Mouse (Mus musculus): Measurements from ENCODE around the gene Gm28230. TPM values are rescaled to one million over a fixed set of nuclear protein-coding genes. Genes with fewer than 3 reads are reported as not detected.

The Gm28230 gene
- total and polyA plus RNA-seq, 2 experiments from 2014 or later: not detected

DNA sequence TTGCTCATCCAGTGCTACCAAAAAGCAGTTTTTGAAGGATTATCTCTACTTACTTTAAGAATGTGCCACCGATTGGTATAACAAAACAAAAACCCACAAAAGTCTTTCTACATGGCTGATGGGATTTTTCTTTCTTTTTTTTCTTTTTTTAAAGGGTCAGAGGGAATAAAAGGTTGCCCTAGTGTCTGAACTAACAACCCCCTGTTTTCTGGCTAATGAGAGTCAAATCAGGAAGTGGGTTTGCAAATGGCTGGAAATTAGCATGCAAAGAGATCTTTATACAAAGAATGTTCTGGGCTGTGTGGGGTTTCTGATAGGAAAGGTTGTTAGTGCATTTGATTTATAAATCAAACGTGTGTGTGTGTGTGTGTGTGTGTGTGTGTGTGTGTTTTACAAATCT is 6.1 kb upstream of the Gm28230 start:
- DNase-seq (ENCODE audit: low spot score): no peak
- Histone ChIP-seq H3K27me3 (ENCODE audit: insufficient read depth, low read length) (peaks cover 97% of the 10 kb centered on the region), H3K36me3 (ENCODE audit: insufficient read depth, low read length) (no peaks in the 10 kb centered on the region), H3K27ac (ENCODE audit: low read depth, low read length) (no peak overlapping the region), H3K4me2 (ENCODE audit: low read depth, low read length, poor library complexity, severe bottlenecking) (no peak overlapping the region), H3K4me1 (ENCODE audit: insufficient read depth, low read length) (no peaks in the 10 kb centered on the region), H3K4me3 (ENCODE audit: low read depth, low read length) (no peak overlapping the region), H3K9me3 (ENCODE audit: low read length) (no peaks in the 10 kb centered on the region), H3K9ac (replicated peaks; ENCODE audit: low read length, poor library complexity, severe bottlenecking) (no peak overlapping the region)
- no peak for ATAC-seq (ENCODE audit: low FRiP score)
- WGBS: 8% methylated on average over 2 of the region's 2 CpGs
- TF ChIP-seq CTCF (IDR thresholded peaks at IDR 0.05): no peak

DNA sequence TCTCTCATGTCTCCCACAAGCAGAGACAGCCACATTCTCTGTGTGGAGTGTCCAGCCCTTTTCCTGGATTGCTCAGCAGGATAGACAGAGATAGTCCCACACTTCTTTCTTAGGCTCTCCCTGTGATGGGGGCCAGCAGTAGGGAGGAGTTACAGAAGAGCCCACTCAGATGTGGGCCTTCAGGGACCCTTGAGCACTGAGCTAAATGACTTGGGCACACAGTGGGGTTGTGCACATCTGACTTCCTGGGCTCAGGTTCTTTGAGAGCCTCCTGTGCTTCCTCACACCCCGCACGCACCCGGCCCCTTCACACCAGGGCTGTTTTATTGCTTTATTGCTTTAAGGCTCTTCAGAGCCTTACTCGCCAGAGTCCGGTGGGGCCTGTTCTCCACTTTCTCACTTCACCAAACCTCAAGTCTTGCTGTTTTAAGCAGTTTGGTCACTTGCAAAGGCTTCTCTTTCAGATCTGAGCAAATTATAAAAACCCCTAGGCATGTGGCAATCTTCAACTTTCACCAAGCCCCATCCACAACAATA is 5.5 kb upstream of the Gm28230 start:
- Histone ChIP-seq H3K9ac (replicated peaks; ENCODE audit: low read length, poor library complexity, severe bottlenecking) (no peak overlapping the region), H3K4me1 (ENCODE audit: insufficient read depth, low read length) (no peaks in the 10 kb centered on the region)
- no peak for ATAC-seq (ENCODE audit: low FRiP score)

DNA sequence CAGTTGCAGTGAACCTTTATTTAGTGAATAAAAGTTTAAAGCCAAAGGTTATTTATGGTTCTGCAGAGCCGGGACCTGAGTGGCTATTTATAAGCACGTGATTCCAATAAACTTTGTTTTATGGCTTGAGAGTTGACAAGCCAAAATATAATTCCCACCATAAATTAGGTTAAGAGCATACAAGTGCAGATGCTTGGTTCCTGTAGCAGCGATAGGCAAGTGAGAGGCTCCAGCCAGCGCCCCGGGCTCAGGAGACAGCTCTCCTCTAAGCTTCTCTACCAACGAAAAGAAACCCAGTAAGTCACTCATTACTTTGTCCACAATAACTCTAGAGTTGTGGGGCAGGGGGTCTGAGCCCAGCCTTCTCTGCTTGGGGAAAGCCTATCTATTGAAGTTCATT is 4.6 kb upstream of the Gm28230 start:
- no peak for ATAC-seq (ENCODE audit: low FRiP score)
- H3K9ac ChIP-seq (replicated peaks; ENCODE audit: low read length, poor library complexity, severe bottlenecking): no peak overlapping the region
- no peaks in the 10 kb centered on the region for H3K4me1 ChIP-seq (ENCODE audit: insufficient read depth, low read length)
- no peak overlapping the region for H3K4me2 ChIP-seq (ENCODE audit: low read depth, low read length, poor library complexity, severe bottlenecking)
- no peaks in the 10 kb centered on the region for H3K36me3 ChIP-seq (ENCODE audit: insufficient read depth, low read length)
- TF ChIP-seq CTCF (IDR thresholded peaks at IDR 0.05): no peak
- 6% methylated on average over 6 of the region's 6 CpGs for WGBS
- no peak for DNase-seq (ENCODE audit: low spot score)
- H3K4me3 ChIP-seq (ENCODE audit: low read depth, low read length): no peak overlapping the region
- H3K9me3 ChIP-seq (ENCODE audit: low read length): no peaks in the 10 kb centered on the region
- H3K27ac ChIP-seq (ENCODE audit: low read depth, low read length): no peak overlapping the region
- H3K27me3 ChIP-seq (ENCODE audit: insufficient read depth, low read length): peaks cover 97% of the 10 kb centered on the region

More for the DNA sequence above, 5.5 kb upstream of the Gm28230 start:
- no peak overlapping the region for H3K4me2 ChIP-seq (ENCODE audit: low read depth, low read length, poor library complexity, severe bottlenecking)
- H3K9me3 ChIP-seq (ENCODE audit: low read length): no peaks in the 10 kb centered on the region
- H3K27ac ChIP-seq (ENCODE audit: low read depth, low read length): no peak overlapping the region
- 7% methylated on average over 5 of the region's 5 CpGs for WGBS
- peaks cover 97% of the 10 kb centered on the region for H3K27me3 ChIP-seq (ENCODE audit: insufficient read depth, low read length)
- no peak for DNase-seq (ENCODE audit: low spot score)
- TF ChIP-seq CTCF (IDR thresholded peaks at IDR 0.05): no peak
- H3K4me3 ChIP-seq (ENCODE audit: low read depth, low read length): no peak overlapping the region
- H3K36me3 ChIP-seq (ENCODE audit: insufficient read depth, low read length): no peaks in the 10 kb centered on the region

DNA sequence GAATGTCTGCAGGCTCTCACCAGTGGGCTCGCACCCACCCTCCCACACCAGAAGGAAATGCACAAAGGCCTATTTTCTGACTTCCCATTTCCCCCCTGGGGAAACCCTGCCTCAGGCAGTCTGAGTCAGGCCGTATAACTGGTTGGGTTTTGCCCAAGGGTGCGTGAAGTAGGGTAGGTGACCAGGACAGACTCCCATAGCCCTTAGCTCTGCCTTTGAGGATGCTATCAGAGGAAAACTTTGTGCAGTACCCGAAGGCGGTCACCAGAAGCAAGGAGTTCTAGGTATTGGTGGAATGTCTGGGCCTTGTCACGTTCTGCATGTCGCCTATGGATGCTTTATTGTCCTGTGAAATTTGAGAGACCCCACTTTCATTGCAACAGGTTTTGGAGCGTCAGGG is 3.6 kb upstream of the Gm28230 start:
- 2% methylated on average over 8 of the region's 8 CpGs for WGBS

DNA sequence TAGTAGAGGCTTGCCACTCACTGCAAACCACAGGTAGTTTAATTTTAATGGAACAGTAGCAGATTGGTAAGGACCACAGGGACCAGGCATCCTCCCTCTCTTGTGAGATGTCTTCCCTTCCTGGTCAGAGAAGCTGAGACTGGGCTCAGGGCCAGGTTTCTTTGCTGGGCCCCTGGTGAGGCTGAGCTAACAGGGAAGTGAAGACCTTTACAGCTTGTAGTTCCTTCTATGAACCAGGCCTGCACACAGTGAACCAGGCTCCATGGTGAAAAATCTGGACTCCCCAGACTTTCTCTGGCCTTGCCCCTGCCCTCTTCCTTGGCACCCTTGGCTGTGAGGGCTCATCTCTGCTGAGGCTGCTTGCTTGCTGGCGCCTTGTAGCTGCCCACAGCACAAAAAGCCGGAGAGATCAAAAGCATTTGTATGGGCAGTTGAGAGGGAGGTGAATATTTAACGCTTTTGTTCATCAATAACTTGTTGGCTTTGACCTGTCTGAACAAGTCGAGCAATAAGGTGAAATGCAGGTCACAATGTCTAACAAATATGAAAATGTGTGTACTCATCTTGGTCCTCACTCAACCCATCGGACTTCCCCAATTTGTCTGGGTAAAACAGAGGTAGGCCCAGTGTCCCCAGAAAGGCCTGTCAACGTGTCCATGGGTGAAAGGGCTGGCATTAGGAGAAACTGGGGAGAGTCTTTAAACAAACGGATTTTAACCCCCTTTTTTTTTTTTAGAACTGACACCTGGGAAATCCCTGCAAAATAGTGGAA is 2.1 kb upstream of the Gm28230 start:
- Histone ChIP-seq H3K9me3 (ENCODE audit: low read length) (no peaks in the 10 kb centered on the region), H3K4me1 (ENCODE audit: insufficient read depth, low read length) (no peaks in the 10 kb centered on the region), H3K27me3 (ENCODE audit: insufficient read depth, low read length) (peaks cover 96% of the 10 kb centered on the region), H3K9ac (replicated peaks; ENCODE audit: low read length, poor library complexity, severe bottlenecking) (no peak overlapping the region), H3K4me3 (ENCODE audit: low read depth, low read length) (no peak overlapping the region), H3K27ac (ENCODE audit: low read depth, low read length) (no peak overlapping the region), H3K36me3 (ENCODE audit: insufficient read depth, low read length) (no peaks in the 10 kb centered on the region), H3K4me2 (ENCODE audit: low read depth, low read length, poor library complexity, severe bottlenecking) (no peak overlapping the region)
- TF ChIP-seq CTCF (IDR thresholded peaks at IDR 0.05): no peak
- WGBS: 9% methylated on average over 7 of the region's 7 CpGs
- no peak for DNase-seq (ENCODE audit: low spot score)
- ATAC-seq (ENCODE audit: low FRiP score): no peak

More for the DNA sequence above, 3.6 kb upstream of the Gm28230 start:
- no peak overlapping the region for H3K9ac ChIP-seq (replicated peaks; ENCODE audit: low read length, poor library complexity, severe bottlenecking)
- H3K9me3 ChIP-seq (ENCODE audit: low read length): no peaks in the 10 kb centered on the region
- TF ChIP-seq CTCF (IDR thresholded peaks at IDR 0.05): no peak
- ATAC-seq (ENCODE audit: low FRiP score) (no peak), DNase-seq (ENCODE audit: low spot score) (no peak)
- no peak overlapping the region for H3K4me2 ChIP-seq (ENCODE audit: low read depth, low read length, poor library complexity, severe bottlenecking)
- peaks cover 97% of the 10 kb centered on the region for H3K27me3 ChIP-seq (ENCODE audit: insufficient read depth, low read length)
- no peak overlapping the region for H3K27ac ChIP-seq (ENCODE audit: low read depth, low read length)
- H3K4me1 ChIP-seq (ENCODE audit: insufficient read depth, low read length): no peaks in the 10 kb centered on the region
- H3K36me3 ChIP-seq (ENCODE audit: insufficient read depth, low read length): no peaks in the 10 kb centered on the region
- no peak overlapping the region for H3K4me3 ChIP-seq (ENCODE audit: low read depth, low read length)

DNA sequence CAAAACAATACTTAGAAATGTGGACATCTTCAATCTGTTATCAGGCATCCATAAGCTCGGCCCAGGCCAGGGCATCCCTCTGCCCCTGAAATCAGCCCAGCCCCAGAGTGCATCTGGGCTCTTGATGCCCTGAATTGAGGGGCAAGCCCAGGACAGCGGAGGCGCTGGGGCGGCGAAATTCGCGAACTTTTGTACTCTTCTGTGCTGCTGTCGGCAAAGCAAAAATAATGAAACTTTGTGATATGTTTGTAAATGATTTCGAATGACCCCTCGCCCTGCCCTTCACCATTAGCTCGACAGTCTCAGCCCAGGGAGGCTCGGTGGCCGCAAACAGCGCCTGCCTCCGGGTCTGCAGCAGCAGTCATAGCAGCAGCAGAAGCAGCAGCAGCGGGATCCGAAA is 1.4 kb upstream of the Gm28230 start:
- ATAC-seq (ENCODE audit: low FRiP score): no peak
- no peaks in the 10 kb centered on the region for H3K9me3 ChIP-seq (ENCODE audit: low read length)
- H3K4me1 ChIP-seq (ENCODE audit: insufficient read depth, low read length): no peaks in the 10 kb centered on the region
- H3K9ac ChIP-seq (replicated peaks; ENCODE audit: low read length, poor library complexity, severe bottlenecking): no peak overlapping the region
- H3K27ac ChIP-seq (ENCODE audit: low read depth, low read length): no peak overlapping the region
- peaks cover 94% of the 10 kb centered on the region for H3K27me3 ChIP-seq (ENCODE audit: insufficient read depth, low read length)
- H3K4me3 ChIP-seq (ENCODE audit: low read depth, low read length): no peak overlapping the region
- no peaks in the 10 kb centered on the region for H3K36me3 ChIP-seq (ENCODE audit: insufficient read depth, low read length)
- H3K4me2 ChIP-seq (ENCODE audit: low read depth, low read length, poor library complexity, severe bottlenecking): no peak overlapping the region
- no peak for DNase-seq (ENCODE audit: low spot score)
- WGBS: 3% methylated on average over 17 of the region's 17 CpGs
- TF ChIP-seq CTCF (IDR thresholded peaks at IDR 0.05): no peak
